Mouse (Mus musculus) ES-Bruce4 (cell line): ENCODE measurements at regions not wholly inside any gene's neighbourhood (a gene's known extent, or its start where the extent isn't known, plus 50 kb on each side); places are given as distances from the start of the nearest gene placed in this dataset.

Experiments
- CTCF ChIP-seq: IDR thresholded peaks from one replicate; pipeline ENCODE4 v1.8.1; 2011; ENCODE audit warnings: low read depth, low read length
- POLR2A ChIP-seq: IDR thresholded peaks from one replicate; pipeline ENCODE4 v1.8.1; 2011; ENCODE audit warnings: low read length; ENCODE audit not compliant: insufficient read depth

DNA sequence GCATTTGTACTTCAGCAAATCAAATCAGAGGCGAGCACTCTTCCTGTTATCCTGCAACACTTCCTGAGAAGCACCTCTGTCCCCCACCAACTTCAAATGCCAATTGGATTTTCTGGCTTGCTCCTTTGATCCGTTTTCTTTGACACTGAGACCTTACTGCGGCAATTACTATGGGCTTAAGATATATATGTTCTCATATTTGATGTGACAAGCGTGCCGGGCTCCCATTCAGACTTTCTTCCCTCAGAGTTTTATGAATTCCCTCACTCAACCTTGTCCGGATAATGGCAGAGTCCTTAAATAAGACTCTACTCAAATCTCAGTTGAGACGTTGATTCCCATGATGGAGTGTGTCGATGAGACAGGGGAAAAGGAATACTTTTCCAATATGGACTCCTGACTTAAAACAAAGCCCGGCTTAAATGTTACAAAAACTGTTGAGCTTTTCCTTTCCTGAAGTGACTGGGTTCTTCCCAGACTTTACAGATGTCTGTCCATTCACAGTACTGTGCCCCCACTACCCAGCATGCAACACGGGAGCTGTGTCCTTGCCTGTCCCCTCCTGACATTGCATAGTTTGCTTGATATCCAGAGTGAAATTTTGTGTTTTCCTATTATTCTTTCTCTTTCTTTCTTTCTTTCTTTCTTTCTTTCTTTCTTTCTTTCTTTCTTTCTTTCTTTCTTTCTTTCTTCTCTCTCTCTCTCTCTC is 60.5 kb upstream of the Lep start:
- TF ChIP-seq POLR2A, result no peak
- no peak for TF ChIP-seq CTCF
